ENCODE assay signal across 8 mouse cellular contexts in the genomic region with DNA sequence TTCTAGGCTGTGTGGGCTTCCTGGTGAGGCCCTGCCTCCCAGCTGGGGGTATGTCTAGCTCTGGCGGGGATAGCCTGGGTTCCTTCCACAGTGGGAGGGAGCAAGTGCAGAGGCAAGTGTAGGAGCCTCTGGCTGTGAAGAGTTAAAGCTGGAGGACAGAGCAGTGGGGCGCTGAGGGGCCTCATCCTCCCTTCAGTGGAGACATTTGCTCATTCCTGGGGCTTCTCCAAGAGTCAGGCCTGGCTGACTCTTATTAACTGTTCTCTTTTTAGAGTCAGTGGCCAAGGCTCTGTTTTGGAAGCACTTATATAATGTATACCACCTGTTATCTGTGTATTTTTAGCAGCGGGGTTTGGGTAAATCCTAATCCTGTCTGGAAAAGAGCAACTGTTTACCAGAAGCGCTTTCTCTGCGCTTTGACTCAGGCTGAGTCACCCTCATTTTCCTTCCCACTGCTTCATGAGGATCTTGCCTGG. TPM values are rescaled to one million over a fixed set of nuclear protein-coding genes. Genes with fewer than 3 reads are reported as not detected.
DNase-seq lines count a peak whose midpoint lies in the region; ATAC-seq lines count a peak whose summit lies in the region.

No protein-coding gene starts in this region.

- peaks cover 23% of the 10 kb centered on the region for H3K4me1 ChIP-seq in kidney, embryonic 14.5 days (ENCODE audit: control insufficient read depth, insufficient read depth, low read length)
- peaks cover 49% of the 10 kb centered on the region for H3K4me1 ChIP-seq in heart, embryonic 15.5 days (replicated peaks)

- H3K27me3 ChIP-seq in kidney, embryonic 14.5 days (ENCODE audit: control insufficient read depth, insufficient read depth, low read length) = no peaks in the 10 kb centered on the region
- H3K27me3 ChIP-seq in heart, embryonic 15.5 days = no peaks in the 10 kb centered on the region

- no peaks in the 10 kb centered on the region for H3K9me3 ChIP-seq in kidney, embryonic 14.5 days (ENCODE audit: control insufficient read depth, low read length)
- H3K9me3 ChIP-seq in heart, embryonic 15.5 days (replicated peaks) = no peaks in the 10 kb centered on the region

- no peak overlapping the region for H3K9ac ChIP-seq in kidney, embryonic 14.5 days (ENCODE audit: low read depth, low read length)
- H3K9ac ChIP-seq in heart, embryonic 15.5 days = peak overlapping the region; percentile 40

- H3K4me2 ChIP-seq in kidney, embryonic 14.5 days (replicated peaks; ENCODE audit: low read depth, low read length) = no peak overlapping the region
- peak overlapping the region; percentile 37; the same call in 1 of the 2 replicates for H3K4me2 ChIP-seq in heart, embryonic 15.5 days

- peak overlapping the region; percentile 24; the same call in 1 of the 2 replicates for H3K27ac ChIP-seq in kidney, embryonic 14.5 days (ENCODE audit: low read depth, low read length)
- peak overlapping the region; percentile 88 for H3K27ac ChIP-seq in heart, embryonic 15.5 days

- H3K36me3 ChIP-seq in kidney, embryonic 14.5 days (ENCODE audit: control insufficient read depth, insufficient read depth, low read length) = no peaks in the 10 kb centered on the region
- H3K36me3 ChIP-seq in heart, embryonic 15.5 days = no peaks in the 10 kb centered on the region

- ATAC-seq in kidney, embryonic 14.5 days (ENCODE audit: low FRiP score, low TSS enrichment) = peak; percentile 68; the same call in 1 of the 2 replicates
- peak; percentile 56 for ATAC-seq in heart, embryonic 15.5 days (replicated peaks; ENCODE audit: insufficient number of reproducible peaks, insufficient read depth, low FRiP score, low read depth)
- no peak for ATAC-seq in CD4-positive, CD25-positive, alpha-beta regulatory T cell, adult 4 months

- no peak overlapping the region for H3K4me3 ChIP-seq in kidney, embryonic 14.5 days (ENCODE audit: low read length)
- no peak overlapping the region for H3K4me3 ChIP-seq in heart, embryonic 15.5 days

- DNase-seq in kidney, adult 18-20 months = no peak
- peak; percentile 33 for DNase-seq in 3134 (ENCODE audit: extremely low read depth, insufficient read length, low spot score)
- peak; percentile 70 to 79 for DNase-seq in cerebellum, adult 18-20 months
- peak; percentile 62 for DNase-seq in skeletal muscle tissue, adult 2 months (ENCODE audit: low read depth, low spot score)
- DNase-seq in urinary bladder, postnatal 14 days (ENCODE audit: low spot score) = no peak

- WGBS in kidney, embryonic 14.5 days = 34% methylated on average over 5 of the region's 5 CpGs
- 26% methylated on average over 5 of the region's 5 CpGs for WGBS in heart, embryonic 15.5 days

RNA-seq across cellular contexts. Expression of gene Pkig, which starts 17.0 kb away (rescaled TPM):
- polyA plus RNA-seq in kidney, embryonic 14.5 days (2014; fragmentation: Nextera tagmentation; extraction: Ambion mirVana) = 187 and 203 TPM in 2 replicates
- polyA plus RNA-seq in heart, embryonic 15.5 days (2015; fragmentation: Nextera tagmentation; extraction: Ambion mirVana) = 289 and 356 TPM in 2 replicates
- polyA plus RNA-seq in CD4-positive, CD25-positive, alpha-beta regulatory T cell, adult 4 months (2017; shearing (Covaris generic)) = 1 to 10 TPM; 1.5 to 9.0 TPM

RNA-seq across cellular contexts. Expression of gene Serinc3, which starts 30.3 kb away (rescaled TPM):
- 35.4 and 43.0 TPM in 2 replicates for polyA plus RNA-seq in kidney, embryonic 14.5 days (2014; fragmentation: Nextera tagmentation; extraction: Ambion mirVana)
- 54.8 and 57.1 TPM in 2 replicates for polyA plus RNA-seq in heart, embryonic 15.5 days (2015; fragmentation: Nextera tagmentation; extraction: Ambion mirVana)
- 100 to 1,000 TPM; 131 to 203 TPM for polyA plus RNA-seq in CD4-positive, CD25-positive, alpha-beta regulatory T cell, adult 4 months (2017; shearing (Covaris generic))

Comparison
In these comparisons a context has a peak if more than half of its experiments do, and no peak if none do; other contexts are left out.
1. DNase-seq: peak in 3134 (single experiment), cerebellum, adult 18-20 months (2 of 2) and skeletal muscle tissue, adult 2 months (single experiment); none in kidney, adult 18-20 months (single experiment) and urinary bladder, postnatal 14 days (single experiment).
2. RNA of gene Pkig, which starts 17.0 kb away (polyA plus RNA-seq): 289 to 356 TPM in heart, embryonic 15.5 days and 187 to 203 TPM in kidney, embryonic 14.5 days; 1.5 to 9.0 TPM in CD4-positive, CD25-positive, alpha-beta regulatory T cell, adult 4 months; every median in the first group is over 10 times any median in the second.